Mouse (Mus musculus) forebrain, embryonic 16.5 days (tissue): ENCODE results near the gene Arhgap27. TPM values are rescaled to one million over a fixed set of nuclear protein-coding genes. Genes with fewer than 3 reads are reported as not detected.

Experiments used
- ATAC-seq: fragments of 200-750 bp; cut with Nextera tagmentation; 2 replicates; pipeline ENCODE4 v1.8.0; 2017; ENCODE audit warnings: mild to moderate bottlenecking, moderate library complexity
- H3K27ac ChIP-seq: fragments of 300-500 bp; sonication (generic); 2 replicates; pipeline ENCODE4 v1.5.1; 2014; ENCODE audit warnings: low read length, control low read depth
- H3K27me3 ChIP-seq: fragments of 300-500 bp; sonication (generic); replicated peaks from 2 replicates; pipeline ENCODE4 v1.6.1; 2014; ENCODE audit warnings: low read length; ENCODE audit not compliant: control insufficient read depth, insufficient read depth
- H3K36me3 ChIP-seq: fragments of 300-500 bp; sonication (generic); 2 replicates; pipeline ENCODE4 v1.6.1; 2014; ENCODE audit not compliant: control insufficient read depth, insufficient read depth
- H3K4me1 ChIP-seq: fragments of 300-500 bp; sonication (generic); replicated peaks from 2 replicates; pipeline ENCODE4 v1.6.1; 2014; ENCODE audit warnings: low read length; ENCODE audit not compliant: control insufficient read depth, insufficient read depth
- H3K4me2 ChIP-seq: fragments of 300-500 bp; sonication (generic); 2 replicates; pipeline ENCODE4 v1.6.1; 2014; ENCODE audit warnings: mild to moderate bottlenecking, low read length, control low read depth
- H3K4me3 ChIP-seq: fragments of 300-500 bp; sonication (generic); replicated peaks from 2 replicates; pipeline ENCODE4 v1.5.1; 2014; ENCODE audit warnings: mild to moderate bottlenecking, low read length, control low read depth
- H3K9ac ChIP-seq: fragments of 300-500 bp; sonication (generic); replicated peaks from 2 replicates; pipeline ENCODE4 v1.6.1; 2014; ENCODE audit warnings: low read depth, low read length, control low read depth
- H3K9me3 ChIP-seq: fragments of 300-500 bp; sonication (generic); 2 replicates; pipeline ENCODE4 v1.6.1; 2016; ENCODE audit warnings: low read length; ENCODE audit not compliant: control insufficient read depth
- WGBS: fragments of 180-500 bp; shearing (Covaris S2); extraction: QIAGEN DNeasy Blood & Tissue Kit; methylation state at CpG from one replicate; pipeline ENCODE4 v1.1.7; 2014; 5-methylcytosine and 5-hydroxymethylcytosine counted together
- polyA plus RNA-seq: library from polyadenylated mRNA; unstranded; fragments of >200 nt; fragmentation: Nextera tagmentation; extraction: Ambion mirVana; gene quantifications from 2 replicates; pipeline ENCODE4 v1.2.1, GENCODE M21; 2015

The Arhgap27 gene
- polyA plus RNA-seq, 1 experiment from 2014 or later, result 3.0 TPM

DNA sequence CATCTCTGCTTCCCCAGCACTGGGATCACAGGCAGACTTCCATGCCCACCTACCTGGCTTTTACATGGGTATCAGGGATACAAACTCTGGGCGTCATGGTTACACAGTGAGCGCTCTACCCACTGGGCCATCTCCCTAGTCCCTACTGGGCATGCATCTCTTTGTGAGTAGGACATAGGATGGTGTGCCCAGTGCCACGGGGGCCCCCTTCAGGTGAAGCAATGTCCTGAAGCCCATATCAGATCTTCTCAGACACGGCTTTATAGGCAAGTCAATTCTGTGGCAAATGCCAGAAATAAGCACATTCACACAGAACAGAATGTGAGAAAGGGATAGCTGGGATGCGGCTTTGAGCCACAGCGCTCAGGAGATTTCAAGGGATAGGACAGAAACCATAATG, 20.4 kb downstream of the Arhgap27 start:
- no peak for ATAC-seq
- Histone ChIP-seq H3K4me1 (no peaks in the 10 kb centered on the region), H3K36me3 (no peaks in the 10 kb centered on the region), H3K27ac (no peak overlapping the region), H3K9ac (no peak overlapping the region), H3K4me3 (no peak overlapping the region), H3K27me3 (no peaks in the 10 kb centered on the region), H3K9me3 (no peaks in the 10 kb centered on the region), H3K4me2 (no peak overlapping the region)
- WGBS, result 85% methylated on average over 6 of the region's 6 CpGs

DNA sequence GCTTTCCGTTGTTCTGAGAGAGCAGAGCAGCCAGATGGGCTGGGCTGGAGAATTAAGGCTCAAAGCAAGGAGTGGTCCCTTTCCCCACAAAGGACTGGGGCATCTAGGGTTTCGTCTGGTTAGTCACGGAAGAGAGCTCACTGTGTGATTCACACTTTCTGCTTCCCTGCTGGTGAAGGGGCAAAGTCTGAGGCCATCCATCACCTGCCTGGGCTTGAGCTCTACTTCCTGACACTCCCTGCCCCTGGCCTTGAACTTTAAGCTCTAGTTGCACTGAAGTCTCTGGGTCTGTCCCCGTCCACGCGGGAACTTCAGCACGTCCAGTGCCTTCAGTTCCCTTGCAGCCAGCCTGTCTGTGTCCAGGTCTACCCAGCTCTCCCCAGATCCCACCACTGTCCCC, 22.8 kb downstream of the Arhgap27 start:
- no peak for ATAC-seq
- 62% methylated on average over 7 of the region's 7 CpGs for WGBS
- Histone ChIP-seq H3K9me3 (no peaks in the 10 kb centered on the region), H3K27me3 (no peaks in the 10 kb centered on the region), H3K27ac (no peak overlapping the region), H3K36me3 (no peaks in the 10 kb centered on the region), H3K9ac (no peak overlapping the region), H3K4me2 (no peak overlapping the region), H3K4me1 (no peaks in the 10 kb centered on the region), H3K4me3 (no peak overlapping the region)

DNA sequence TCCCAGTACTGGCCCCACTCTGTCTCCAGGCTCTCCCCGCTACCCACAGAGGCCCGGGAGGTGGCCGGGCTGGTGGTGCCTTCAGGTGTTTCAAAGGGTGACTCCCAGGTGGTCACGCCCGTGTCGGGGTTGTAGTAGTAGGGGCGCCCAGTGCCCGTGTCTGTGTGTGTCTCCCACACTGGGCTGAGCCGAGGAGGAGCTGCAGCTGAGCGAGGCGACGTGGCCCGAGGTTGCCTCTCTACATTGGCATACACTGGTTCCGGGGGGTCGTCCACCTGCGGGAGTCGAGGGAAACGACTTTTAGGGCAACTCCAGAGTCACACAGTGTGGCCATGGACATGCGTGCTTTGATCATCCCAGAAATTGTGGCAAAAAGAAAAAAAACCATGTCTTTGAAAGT, 23.4 kb downstream of the Arhgap27 start:
- 80% methylated on average over 19 of the region's 19 CpGs for WGBS
- ATAC-seq, result no peak
- Histone ChIP-seq H3K27ac (no peak overlapping the region), H3K4me2 (0 out of 2 replicates have a peak overlapping the region, but pooled peaks have one; percentile 30), H3K9ac (no peak overlapping the region), H3K9me3 (no peaks in the 10 kb centered on the region), H3K4me1 (no peaks in the 10 kb centered on the region), H3K4me3 (peak overlapping the region; percentile 21; the same call in 1 of the 2 replicates), H3K27me3 (no peaks in the 10 kb centered on the region), H3K36me3 (no peaks in the 10 kb centered on the region)

DNA sequence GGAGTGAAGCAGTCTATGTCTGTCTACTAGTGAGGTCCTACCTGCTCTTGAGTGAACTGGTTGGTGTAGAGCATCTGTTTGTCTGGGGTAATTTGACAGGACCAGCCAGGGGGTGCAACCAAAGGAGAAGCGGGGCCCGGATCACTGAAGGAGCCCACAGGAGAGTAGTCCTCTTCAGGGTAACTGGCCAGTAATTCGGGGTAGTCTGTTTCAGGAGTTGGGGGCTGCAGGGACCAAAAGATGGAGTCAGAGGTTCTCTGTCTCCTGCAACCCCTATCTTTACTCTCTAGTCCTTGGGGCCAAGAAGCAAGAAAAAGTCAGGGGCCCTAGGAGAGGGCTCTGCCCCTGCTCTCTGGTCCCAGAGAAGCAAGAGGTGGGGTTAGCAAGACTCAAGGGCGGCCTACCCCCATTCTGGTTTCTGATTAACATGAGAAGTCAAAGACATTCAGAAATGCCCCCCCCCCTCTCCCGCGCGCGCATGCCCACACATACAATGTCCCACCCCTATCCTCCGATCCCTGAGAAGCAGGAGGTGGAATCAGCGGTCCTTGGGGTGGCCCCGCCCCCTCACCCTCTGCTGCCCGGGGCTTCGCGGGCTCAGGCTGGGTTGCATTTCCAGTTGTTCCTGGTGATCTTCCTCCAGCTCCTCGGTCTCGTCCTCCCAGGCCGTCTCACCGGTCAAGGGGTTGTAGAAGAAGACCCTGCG, 23.9 kb downstream of the Arhgap27 start:
- H3K4me2 ChIP-seq, result peak overlapping the region; percentile 30; the same call in 1 of the 2 replicates
- no peak overlapping the region for H3K27ac ChIP-seq
- ATAC-seq, result no peak
- no peaks in the 10 kb centered on the region for H3K9me3 ChIP-seq
- 48% methylated on average over 19 of the region's 19 CpGs for WGBS
- H3K4me3 ChIP-seq, result peak overlapping the region; percentile 21; the same call in 1 of the 2 replicates
- no peaks in the 10 kb centered on the region for H3K36me3 ChIP-seq
- no peak overlapping the region for H3K9ac ChIP-seq
- no peaks in the 10 kb centered on the region for H3K4me1 ChIP-seq
- no peaks in the 10 kb centered on the region; the same call in 1 of the 2 replicates for H3K27me3 ChIP-seq

DNA sequence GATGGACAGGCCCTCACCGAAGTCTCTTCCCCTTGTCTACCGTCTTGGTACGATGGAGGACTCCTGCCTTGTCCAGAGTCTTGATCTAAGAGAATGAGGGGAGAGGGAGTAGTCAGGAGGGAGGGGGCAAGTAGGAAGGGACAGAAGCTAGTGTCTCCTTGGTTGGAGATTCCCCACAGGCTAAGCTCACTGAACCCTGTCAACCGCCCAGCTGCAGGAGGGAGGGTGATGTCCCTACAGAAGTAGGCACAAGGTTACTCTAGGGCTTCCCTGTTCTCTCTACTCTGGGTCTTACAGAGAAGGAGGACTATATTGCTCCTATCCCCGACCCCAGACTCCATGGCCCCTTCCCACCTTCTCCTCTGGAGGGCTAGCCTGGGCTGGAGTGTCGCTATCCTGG, 24.8 kb downstream of the Arhgap27 start:
- H3K9ac ChIP-seq, result no peak overlapping the region
- 94% methylated on average over 6 of the region's 6 CpGs for WGBS
- peaks cover 6% of the 10 kb centered on the region for H3K27me3 ChIP-seq
- H3K9me3 ChIP-seq, result no peaks in the 10 kb centered on the region
- no peaks in the 10 kb centered on the region for H3K36me3 ChIP-seq
- peaks cover 2% of the 10 kb centered on the region; the same call in 1 of the 2 replicates for H3K4me1 ChIP-seq
- H3K27ac ChIP-seq, result no peak overlapping the region
- H3K4me3 ChIP-seq, result no peak overlapping the region
- no peak for ATAC-seq
- no peak overlapping the region for H3K4me2 ChIP-seq

DNA sequence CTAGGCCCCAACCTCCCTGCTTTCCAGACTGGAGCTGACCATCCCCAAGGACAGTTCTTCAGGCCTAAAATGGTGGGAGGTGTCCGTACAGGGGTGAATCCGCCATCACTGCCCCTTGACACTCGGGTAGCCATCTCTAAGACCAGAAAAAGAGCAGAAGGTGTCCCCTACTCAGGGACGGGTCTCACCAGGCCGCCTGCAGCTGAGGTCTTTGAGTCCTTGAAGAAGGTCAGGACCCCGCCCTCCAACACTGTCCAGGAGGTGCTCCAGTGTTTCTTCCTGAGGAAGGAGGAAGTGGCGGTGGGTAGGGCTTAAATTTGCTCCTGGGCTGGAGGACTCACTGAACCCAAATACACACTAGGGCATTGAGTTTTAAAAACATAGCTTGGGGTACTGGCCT, 25.4 kb downstream of the Arhgap27 start:
- H3K36me3 ChIP-seq, result no peaks in the 10 kb centered on the region
- H3K4me1 ChIP-seq, result peaks cover 8% of the 10 kb centered on the region; the same call in 1 of the 2 replicates
- H3K9me3 ChIP-seq, result no peaks in the 10 kb centered on the region
- no peak overlapping the region for H3K4me3 ChIP-seq
- H3K9ac ChIP-seq, result no peak overlapping the region
- no peak overlapping the region for H3K4me2 ChIP-seq
- peaks cover 11% of the 10 kb centered on the region for H3K27me3 ChIP-seq
- no peak overlapping the region for H3K27ac ChIP-seq
- WGBS, result 85% methylated on average over 7 of the region's 7 CpGs
- no peak for ATAC-seq

DNA sequence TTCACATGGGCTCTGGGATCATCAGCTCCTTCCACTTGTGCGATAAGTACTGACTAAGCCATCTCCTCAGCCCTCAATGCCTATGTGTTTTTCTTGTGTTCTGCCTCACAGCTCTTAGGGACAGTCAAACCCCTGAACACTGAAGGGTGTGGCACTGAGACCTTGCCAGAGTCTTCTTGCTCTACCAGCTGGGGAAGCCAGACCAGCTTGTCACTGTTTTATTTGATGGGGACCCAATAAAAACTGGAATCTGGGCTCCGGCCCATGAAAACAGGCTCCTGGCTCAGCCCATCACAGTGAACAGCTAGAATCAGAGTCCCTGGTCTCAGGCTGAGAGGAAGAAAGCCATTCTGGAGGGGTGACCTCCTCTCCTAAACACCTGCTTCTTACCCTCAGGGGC, 26.3 kb downstream of the Arhgap27 start:
- H3K27me3 ChIP-seq, result peaks cover 20% of the 10 kb centered on the region
- WGBS, result 93% methylated on average over 2 of the region's 2 CpGs
- H3K4me1 ChIP-seq, result peaks cover 15% of the 10 kb centered on the region
- H3K9me3 ChIP-seq, result no peaks in the 10 kb centered on the region
- no peaks in the 10 kb centered on the region for H3K36me3 ChIP-seq
- no peak overlapping the region for H3K9ac ChIP-seq
- no peak overlapping the region for H3K27ac ChIP-seq
- no peak overlapping the region for H3K4me3 ChIP-seq
- ATAC-seq, result no peak
- H3K4me2 ChIP-seq, result no peak overlapping the region

DNA sequence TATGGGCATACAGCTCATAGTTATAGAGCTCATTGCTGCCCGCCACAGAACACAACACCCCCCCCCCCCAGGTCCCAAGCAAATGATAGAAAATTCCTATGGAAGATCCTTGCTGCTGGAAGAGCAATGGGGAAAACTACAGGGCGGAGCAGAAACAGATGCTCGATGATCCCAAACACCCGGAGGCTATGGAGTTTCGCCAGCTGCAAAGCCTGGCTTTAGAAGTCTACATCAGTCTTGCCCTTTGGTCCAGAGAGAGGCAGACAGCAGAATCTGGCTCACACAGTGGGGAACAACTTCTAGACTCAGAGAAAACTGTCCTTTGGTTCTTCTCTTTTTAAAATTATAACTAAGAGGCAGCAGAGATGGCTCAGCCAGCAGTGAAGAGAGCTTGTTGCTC, 27.9 kb downstream of the Arhgap27 start:
- no peak for ATAC-seq
- Histone ChIP-seq H3K27me3 (peaks cover 22% of the 10 kb centered on the region), H3K4me1 (peaks cover 15% of the 10 kb centered on the region), H3K9me3 (no peaks in the 10 kb centered on the region), H3K4me2 (no peak overlapping the region), H3K4me3 (no peak overlapping the region), H3K9ac (no peak overlapping the region), H3K27ac (no peak overlapping the region), H3K36me3 (no peaks in the 10 kb centered on the region)
- WGBS, result 85% methylated on average over 5 of the region's 5 CpGs

DNA sequence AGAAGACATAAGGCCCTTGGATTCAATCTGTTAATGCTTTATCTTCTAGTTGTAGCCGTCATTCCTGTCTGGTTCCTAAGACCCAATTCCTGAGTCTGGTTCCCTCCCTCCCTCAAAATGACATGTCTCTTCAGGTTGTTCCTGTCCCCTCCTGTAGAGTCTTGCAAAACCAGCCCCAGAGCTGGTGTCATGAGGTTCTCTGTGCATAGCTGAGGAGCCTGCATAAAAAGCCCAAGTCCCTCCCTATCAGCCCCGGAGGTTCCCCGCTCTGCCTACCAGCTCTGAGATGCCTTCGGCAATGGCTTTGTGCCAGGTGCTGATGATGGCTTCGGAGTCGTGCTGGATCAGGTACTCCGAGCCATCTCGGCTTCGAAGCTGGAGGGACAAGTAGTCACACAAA, 28.6 kb downstream of the Arhgap27 start:
- H3K36me3 ChIP-seq, result no peaks in the 10 kb centered on the region
- no peaks in the 10 kb centered on the region for H3K9me3 ChIP-seq
- no peak overlapping the region for H3K4me2 ChIP-seq
- H3K27me3 ChIP-seq, result peaks cover 22% of the 10 kb centered on the region
- ATAC-seq, result no peak
- no peak overlapping the region for H3K4me3 ChIP-seq
- no peak overlapping the region for H3K9ac ChIP-seq
- 74% methylated on average over 9 of the region's 9 CpGs for WGBS
- peaks cover 15% of the 10 kb centered on the region for H3K4me1 ChIP-seq
- H3K27ac ChIP-seq, result no peak overlapping the region
